Mouse (Mus musculus): ENCODE measurements around the gene Myh2.
A peak's percentile ranks its signal among the peaks of the same experiment; 100 is the strongest.

The Myh2 gene

GRCm38 (mm10) chr11:67151651-67152630, 18.9 kb upstream of the Myh2 start:
- peak; percentile 50 for DNase-seq (ENCODE audit: inconsistent ontology term)

GRCm38 (mm10) chr11:67153123-67153522, 17.7 kb upstream of the Myh2 start:
- peak; percentile 95 for DNase-seq (ENCODE audit: inconsistent ontology term)

GRCm38 (mm10) chr11:67153843-67154242, 17.0 kb upstream of the Myh2 start:
- DNase-seq (ENCODE audit: inconsistent ontology term) = no peak

GRCm38 (mm10) chr11:67155650-67156049, 15.2 kb upstream of the Myh2 start:
- no peak for DNase-seq (ENCODE audit: inconsistent ontology term)

- DNase-seq (ENCODE audit: inconsistent ontology term) = no peak
Measured at GRCm38 (mm10) chr11:67160131-67160530, 10.7 kb upstream of the Myh2 start.

GRCm38 (mm10) chr11:67163701-67164100, 7.1 kb upstream of the Myh2 start:
- DNase-seq (ENCODE audit: inconsistent ontology term) = no peak

- DNase-seq (ENCODE audit: inconsistent ontology term) = peak; percentile 67
Measured at GRCm38 (mm10) chr11:67164851-67165250, 6.0 kb upstream of the Myh2 start.

GRCm38 (mm10) chr11:67169301-67169700, 1.5 kb upstream of the Myh2 start:
- DNase-seq (ENCODE audit: inconsistent ontology term) = peak; percentile 52

GRCm38 (mm10) chr11:67172439-67172838, 1.6 kb downstream of the Myh2 start:
- DNase-seq (ENCODE audit: inconsistent ontology term) = no peak

- DNase-seq (ENCODE audit: inconsistent ontology term) = no peak
Measured at GRCm38 (mm10) chr11:67176376-67176775, 5.5 kb downstream of the Myh2 start.

- no peak for DNase-seq (ENCODE audit: inconsistent ontology term)
Measured at GRCm38 (mm10) chr11:67190316-67190715, 19.5 kb downstream of the Myh2 start.

GRCm38 (mm10) chr11:67190814-67191213, 20.0 kb downstream of the Myh2 start:
- no peak for DNase-seq (ENCODE audit: inconsistent ontology term)

GRCm38 (mm10) chr11:67191496-67191895, 20.7 kb downstream of the Myh2 start:
- DNase-seq (ENCODE audit: inconsistent ontology term) = no peak

GRCm38 (mm10) chr11:67199321-67199720, 28.5 kb downstream of the Myh2 start:
- peak; percentile 80 for DNase-seq (ENCODE audit: inconsistent ontology term)

GRCm38 (mm10) chr11:67199752-67200151, 28.9 kb downstream of the Myh2 start, which contains the start of gene Myh1:
Myh1 (plus strand) TSS chr11:67200052.
- no peak for DNase-seq (ENCODE audit: inconsistent ontology term)

- peak; percentile 84 for DNase-seq (ENCODE audit: inconsistent ontology term)
Measured at GRCm38 (mm10) chr11:67204766-67205165, 33.9 kb downstream of the Myh2 start.

GRCm38 (mm10) chr11:67221803-67222202, 51.0 kb downstream of the Myh2 start:
- DNase-seq (ENCODE audit: inconsistent ontology term) = no peak

GRCm38 (mm10) chr11:67224466-67224865, 53.6 kb downstream of the Myh2 start:
- DNase-seq (ENCODE audit: inconsistent ontology term) = peak; percentile 53

- DNase-seq (ENCODE audit: inconsistent ontology term) = no peak
Measured at GRCm38 (mm10) chr11:67228731-67229130, 57.9 kb downstream of the Myh2 start.

GRCm38 (mm10) chr11:67229166-67229565, 58.3 kb downstream of the Myh2 start:
- DNase-seq (ENCODE audit: inconsistent ontology term) = no peak

GRCm38 (mm10) chr11:67229946-67230345, 59.1 kb downstream of the Myh2 start:
- DNase-seq (ENCODE audit: inconsistent ontology term) = no peak

GRCm38 (mm10) chr11:67235639-67236358, 65.0 kb downstream of the Myh2 start:
- peak; percentile 34 for DNase-seq (ENCODE audit: inconsistent ontology term)

- DNase-seq (ENCODE audit: inconsistent ontology term) = no peak
Measured at GRCm38 (mm10) chr11:67236799-67237198, 66.0 kb downstream of the Myh2 start.
